Mouse (Mus musculus): ENCODE measurements at regions not wholly inside any gene's neighbourhood (a gene's known extent, or its start where the extent isn't known, plus 50 kb on each side); places are given as distances from the start of the nearest gene placed in this dataset.

GRCm38 (mm10) chr5:28947465-28947864 lies 248.3 kb upstream of the Rnf32 start:
- H3K9ac ChIP-seq (replicated peaks; ENCODE audit: low read depth, low read length): no peak overlapping the region
- no peaks in the 10 kb centered on the region for H3K9me3 ChIP-seq (ENCODE audit: control insufficient read depth, low read length)
- no peak for ATAC-seq (ENCODE audit: low read depth)
- H3K4me3 ChIP-seq (ENCODE audit: low read depth, low read length): no peak overlapping the region
- no peaks in the 10 kb centered on the region; the same call in 1 of the 2 replicates for H3K27me3 ChIP-seq (ENCODE audit: control insufficient read depth, insufficient read depth, low read length)
- H3K36me3 ChIP-seq (ENCODE audit: control insufficient read depth, insufficient read depth, low read length): no peaks in the 10 kb centered on the region
- no peak overlapping the region for H3K27ac ChIP-seq (ENCODE audit: low read depth, low read length)
- H3K4me1 ChIP-seq (ENCODE audit: control insufficient read depth, insufficient read depth, low read length): no peaks in the 10 kb centered on the region
- no peak overlapping the region for H3K4me2 ChIP-seq (ENCODE audit: low read depth, low read length)
- WGBS: 82% methylated on average over 4 of the region's 4 CpGs

GRCm38 (mm10) chr5:28943571-28944316 lies 252.0 kb upstream of the Rnf32 start:
- WGBS: 22% methylated on average over 13 of the region's 13 CpGs
- no peak overlapping the region for H3K27ac ChIP-seq (ENCODE audit: low read depth, low read length)
- no peaks in the 10 kb centered on the region; the same call in 1 of the 2 replicates for H3K27me3 ChIP-seq (ENCODE audit: control insufficient read depth, insufficient read depth, low read length)
- no peaks in the 10 kb centered on the region for H3K9me3 ChIP-seq (ENCODE audit: control insufficient read depth, low read length)
- no peak overlapping the region for H3K4me3 ChIP-seq (ENCODE audit: low read depth, low read length)
- no peaks in the 10 kb centered on the region for H3K36me3 ChIP-seq (ENCODE audit: control insufficient read depth, insufficient read depth, low read length)
- ATAC-seq (ENCODE audit: low read depth): 0 out of 2 replicates have a peak, but pooled peaks have one; percentile 49
- H3K4me1 ChIP-seq (ENCODE audit: control insufficient read depth, insufficient read depth, low read length): peaks cover 3% of the 10 kb centered on the region; the same call in 1 of the 2 replicates
- no peak overlapping the region for H3K4me2 ChIP-seq (ENCODE audit: low read depth, low read length)
- no peak overlapping the region for H3K9ac ChIP-seq (replicated peaks; ENCODE audit: low read depth, low read length)

GRCm38 (mm10) chr5:28940972-28941371 lies 254.8 kb upstream of the Rnf32 start:
- Histone ChIP-seq H3K4me3 (ENCODE audit: low read depth, low read length) (no peak overlapping the region), H3K27ac (ENCODE audit: low read depth, low read length) (no peak overlapping the region), H3K9ac (replicated peaks; ENCODE audit: low read depth, low read length) (no peak overlapping the region), H3K4me2 (ENCODE audit: low read depth, low read length) (no peak overlapping the region), H3K36me3 (ENCODE audit: control insufficient read depth, insufficient read depth, low read length) (no peaks in the 10 kb centered on the region), H3K27me3 (ENCODE audit: control insufficient read depth, insufficient read depth, low read length) (no peaks in the 10 kb centered on the region; the same call in 1 of the 2 replicates), H3K9me3 (ENCODE audit: control insufficient read depth, low read length) (no peaks in the 10 kb centered on the region), H3K4me1 (ENCODE audit: control insufficient read depth, insufficient read depth, low read length) (peaks cover 3% of the 10 kb centered on the region; the same call in 1 of the 2 replicates)
- 58% methylated on average over 5 of the region's 5 CpGs for WGBS
- ATAC-seq (ENCODE audit: low read depth): no peak

- Histone ChIP-seq H3K4me2 (ENCODE audit: low read depth, low read length) (no peak overlapping the region), H3K9ac (replicated peaks; ENCODE audit: low read depth, low read length) (no peak overlapping the region), H3K4me3 (ENCODE audit: low read depth, low read length) (no peak overlapping the region), H3K36me3 (ENCODE audit: control insufficient read depth, insufficient read depth, low read length) (no peaks in the 10 kb centered on the region), H3K9me3 (ENCODE audit: control insufficient read depth, low read length) (no peaks in the 10 kb centered on the region), H3K27ac (ENCODE audit: low read depth, low read length) (no peak overlapping the region), H3K27me3 (ENCODE audit: control insufficient read depth, insufficient read depth, low read length) (no peaks in the 10 kb centered on the region), H3K4me1 (ENCODE audit: control insufficient read depth, insufficient read depth, low read length) (no peaks in the 10 kb centered on the region)
- no peak for ATAC-seq (ENCODE audit: low read depth)
- 92% methylated on average over 4 of the region's 4 CpGs for WGBS
Measured at GRCm38 (mm10) chr5:28919296-28920063, 276.3 kb upstream of the Rnf32 start.

- Histone ChIP-seq H3K4me2 (ENCODE audit: low read depth, low read length) (no peak overlapping the region), H3K27ac (ENCODE audit: low read depth, low read length) (no peak overlapping the region), H3K9ac (replicated peaks; ENCODE audit: low read depth, low read length) (no peak overlapping the region), H3K4me3 (ENCODE audit: low read depth, low read length) (no peak overlapping the region), H3K9me3 (ENCODE audit: control insufficient read depth, low read length) (no peaks in the 10 kb centered on the region), H3K27me3 (ENCODE audit: control insufficient read depth, insufficient read depth, low read length) (no peaks in the 10 kb centered on the region), H3K36me3 (ENCODE audit: control insufficient read depth, insufficient read depth, low read length) (no peaks in the 10 kb centered on the region), H3K4me1 (ENCODE audit: control insufficient read depth, insufficient read depth, low read length) (no peaks in the 10 kb centered on the region)
- no peak for ATAC-seq (ENCODE audit: low read depth)
- 69% methylated on average over 4 of the region's 4 CpGs for WGBS
Measured at GRCm38 (mm10) chr5:28904500-28904899, 291.3 kb upstream of the Rnf32 start.

GRCm38 (mm10) chr5:28903805-28904320 lies 291.9 kb upstream of the Rnf32 start:
- Histone ChIP-seq H3K4me2 (ENCODE audit: low read depth, low read length) (no peak overlapping the region), H3K9ac (replicated peaks; ENCODE audit: low read depth, low read length) (no peak overlapping the region), H3K9me3 (ENCODE audit: control insufficient read depth, low read length) (no peaks in the 10 kb centered on the region), H3K27me3 (ENCODE audit: control insufficient read depth, insufficient read depth, low read length) (no peaks in the 10 kb centered on the region), H3K4me1 (ENCODE audit: control insufficient read depth, insufficient read depth, low read length) (no peaks in the 10 kb centered on the region), H3K36me3 (ENCODE audit: control insufficient read depth, insufficient read depth, low read length) (no peaks in the 10 kb centered on the region), H3K27ac (ENCODE audit: low read depth, low read length) (no peak overlapping the region), H3K4me3 (ENCODE audit: low read depth, low read length) (no peak overlapping the region)
- 35% methylated on average over 3 of the region's 3 CpGs for WGBS
- no peak for ATAC-seq (ENCODE audit: low read depth)

- peak; percentile 54; the same call in 1 of the 2 replicates for ATAC-seq (ENCODE audit: low read depth)
- Histone ChIP-seq H3K9me3 (ENCODE audit: control insufficient read depth, low read length) (no peaks in the 10 kb centered on the region), H3K27ac (ENCODE audit: low read depth, low read length) (no peak overlapping the region), H3K9ac (replicated peaks; ENCODE audit: low read depth, low read length) (no peak overlapping the region), H3K36me3 (ENCODE audit: control insufficient read depth, insufficient read depth, low read length) (no peaks in the 10 kb centered on the region), H3K4me2 (ENCODE audit: low read depth, low read length) (no peak overlapping the region), H3K4me3 (ENCODE audit: low read depth, low read length) (no peak overlapping the region), H3K27me3 (ENCODE audit: control insufficient read depth, insufficient read depth, low read length) (no peaks in the 10 kb centered on the region), H3K4me1 (ENCODE audit: control insufficient read depth, insufficient read depth, low read length) (no peaks in the 10 kb centered on the region)
- 22% methylated on average over 10 of the region's 10 CpGs for WGBS
Measured at GRCm38 (mm10) chr5:28892703-28893249, 303.0 kb upstream of the Rnf32 start.

GRCm38 (mm10) chr5:28891988-28892387 lies 303.8 kb upstream of the Rnf32 start:
- H3K27ac ChIP-seq (ENCODE audit: low read depth, low read length): no peak overlapping the region
- H3K4me2 ChIP-seq (ENCODE audit: low read depth, low read length): no peak overlapping the region
- no peaks in the 10 kb centered on the region for H3K36me3 ChIP-seq (ENCODE audit: control insufficient read depth, insufficient read depth, low read length)
- no peaks in the 10 kb centered on the region for H3K9me3 ChIP-seq (ENCODE audit: control insufficient read depth, low read length)
- H3K9ac ChIP-seq (replicated peaks; ENCODE audit: low read depth, low read length): no peak overlapping the region
- 52% methylated on average over 7 of the region's 7 CpGs for WGBS
- ATAC-seq (ENCODE audit: low read depth): peak; percentile 31; the same call in 1 of the 2 replicates
- no peak overlapping the region for H3K4me3 ChIP-seq (ENCODE audit: low read depth, low read length)
- H3K4me1 ChIP-seq (ENCODE audit: control insufficient read depth, insufficient read depth, low read length): no peaks in the 10 kb centered on the region
- H3K27me3 ChIP-seq (ENCODE audit: control insufficient read depth, insufficient read depth, low read length): no peaks in the 10 kb centered on the region

All from neural tube, embryonic 14.5 days (tissue).